Mouse (Mus musculus) testis, postnatal 14 days (tissue): ENCODE measurements around the gene Nck1.

Source experiments
- DNase-seq: peaks from one replicate; pipeline ENCODE4 v3.0.0; 2021; ENCODE audit warnings: low spot score

Gene Nck1

DNA sequence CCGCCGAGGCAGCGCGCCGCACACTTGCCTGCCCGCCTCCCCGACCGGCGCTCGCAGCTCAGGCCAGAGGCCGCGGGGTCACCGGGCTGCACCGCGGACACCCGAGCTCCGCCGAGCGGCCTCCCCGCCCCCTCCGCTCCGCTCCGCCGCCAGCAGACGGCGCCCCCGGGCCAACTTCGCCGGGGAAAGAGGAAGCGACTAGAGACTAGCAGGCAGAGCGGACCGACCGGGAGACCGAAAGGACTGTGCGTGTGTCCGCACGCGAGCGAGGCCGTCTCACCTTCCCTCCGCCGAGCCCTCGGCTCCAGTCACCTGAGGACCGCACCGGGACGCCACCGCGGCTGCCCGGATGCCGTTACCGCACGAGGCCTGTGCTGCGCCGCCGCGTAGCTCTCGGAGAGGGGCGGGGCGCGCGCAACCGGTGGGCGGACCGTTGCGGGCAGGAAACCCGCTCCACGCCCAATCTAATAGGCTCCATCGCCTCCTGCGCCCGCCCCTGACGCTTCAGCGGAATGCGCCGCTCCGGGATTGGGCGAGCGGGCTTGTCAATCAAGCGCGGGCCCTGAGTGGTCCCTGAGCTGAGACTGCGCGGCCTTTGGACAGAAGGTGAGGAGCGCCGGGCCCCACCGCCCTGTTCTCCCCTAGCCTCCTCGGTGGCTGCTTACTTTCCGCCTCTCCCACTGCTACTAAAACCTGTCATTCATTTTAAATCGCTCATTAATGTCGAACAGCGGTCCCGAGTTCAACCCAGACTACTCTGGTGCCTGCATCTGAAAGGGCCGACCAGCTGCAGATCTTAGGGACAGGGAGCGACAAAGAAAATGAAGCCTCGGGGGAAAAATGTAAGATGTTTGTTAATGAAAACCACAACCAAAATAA lies at the start of gene Nck1:
Nck1 (minus strand) TSS at position 420 of the 879 bp plus-strand sequence.
- peak; percentile 100 for DNase-seq

DNA sequence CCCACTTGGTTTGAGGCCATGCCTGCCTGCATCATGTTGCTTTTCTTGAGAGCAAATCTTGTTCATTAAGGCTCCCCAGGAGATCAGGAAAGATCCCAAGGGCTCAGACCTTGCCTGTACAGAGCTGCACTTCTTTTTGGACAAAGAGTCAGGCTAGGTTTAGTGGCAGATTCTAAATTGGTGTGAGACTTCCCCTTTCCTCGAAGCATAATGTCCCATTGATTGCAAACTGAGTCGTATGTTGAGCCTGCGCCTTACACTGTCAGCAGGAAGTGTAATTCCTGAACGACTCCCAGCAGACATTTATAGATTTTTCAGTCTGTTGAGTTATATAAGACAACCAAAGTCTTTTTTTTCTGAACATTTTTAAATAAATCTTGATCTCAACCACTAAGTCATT lies 44.5 kb upstream of the Nck1 start:
- no peak for DNase-seq

DNA sequence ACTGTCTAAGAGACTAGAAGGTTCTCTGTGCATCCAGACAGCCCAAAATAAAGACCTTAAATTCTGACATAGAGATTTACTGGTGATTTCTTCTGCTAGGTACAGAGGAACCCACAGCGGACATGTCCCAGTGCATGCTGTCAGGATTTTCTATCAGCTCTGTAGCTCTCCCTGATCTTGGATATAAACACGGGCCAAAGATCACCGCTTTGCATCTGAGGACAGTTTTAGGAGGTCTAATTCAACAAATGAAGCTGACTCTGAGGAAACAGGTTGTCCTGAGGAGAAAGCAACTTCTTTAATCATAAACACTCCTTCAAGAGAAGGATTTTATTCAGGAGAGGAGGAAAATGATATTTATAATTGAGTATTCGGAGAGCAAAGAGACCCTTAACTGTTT lies 38.1 kb upstream of the Nck1 start:
- DNase-seq = no peak

DNA sequence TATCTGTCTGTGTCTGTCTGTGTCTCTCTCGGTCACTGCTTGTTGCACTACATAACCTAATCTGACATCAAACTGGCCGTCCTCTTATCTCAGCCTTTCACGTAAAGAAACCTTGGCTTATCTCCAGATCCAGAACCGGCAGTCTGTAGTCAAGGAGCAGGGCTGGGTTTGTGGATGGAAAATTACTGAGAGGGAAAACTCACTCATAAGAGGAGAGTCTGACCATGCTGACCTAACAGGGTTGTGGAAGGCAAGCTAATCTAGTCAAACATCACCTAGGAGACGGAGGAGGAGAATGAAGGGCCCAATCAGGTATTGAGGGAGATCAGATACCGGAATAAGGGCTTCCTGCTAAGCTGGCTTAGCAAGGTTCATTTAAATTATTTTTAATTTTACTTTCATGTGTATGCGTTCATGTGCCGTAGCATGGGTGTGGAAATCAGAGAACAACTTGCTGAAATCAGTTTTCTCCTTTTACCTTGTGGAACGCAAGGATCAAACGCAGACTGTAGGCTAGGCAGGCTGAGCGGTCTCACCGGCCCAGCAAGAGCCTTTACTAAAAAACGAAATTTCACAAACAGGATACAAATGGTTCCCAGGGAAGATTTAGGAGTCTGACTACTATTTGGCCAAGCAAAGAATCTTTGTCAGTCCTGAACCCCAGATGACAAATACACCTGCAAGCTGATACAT lies 37.1 kb upstream of the Nck1 start:
- DNase-seq = no peak

DNA sequence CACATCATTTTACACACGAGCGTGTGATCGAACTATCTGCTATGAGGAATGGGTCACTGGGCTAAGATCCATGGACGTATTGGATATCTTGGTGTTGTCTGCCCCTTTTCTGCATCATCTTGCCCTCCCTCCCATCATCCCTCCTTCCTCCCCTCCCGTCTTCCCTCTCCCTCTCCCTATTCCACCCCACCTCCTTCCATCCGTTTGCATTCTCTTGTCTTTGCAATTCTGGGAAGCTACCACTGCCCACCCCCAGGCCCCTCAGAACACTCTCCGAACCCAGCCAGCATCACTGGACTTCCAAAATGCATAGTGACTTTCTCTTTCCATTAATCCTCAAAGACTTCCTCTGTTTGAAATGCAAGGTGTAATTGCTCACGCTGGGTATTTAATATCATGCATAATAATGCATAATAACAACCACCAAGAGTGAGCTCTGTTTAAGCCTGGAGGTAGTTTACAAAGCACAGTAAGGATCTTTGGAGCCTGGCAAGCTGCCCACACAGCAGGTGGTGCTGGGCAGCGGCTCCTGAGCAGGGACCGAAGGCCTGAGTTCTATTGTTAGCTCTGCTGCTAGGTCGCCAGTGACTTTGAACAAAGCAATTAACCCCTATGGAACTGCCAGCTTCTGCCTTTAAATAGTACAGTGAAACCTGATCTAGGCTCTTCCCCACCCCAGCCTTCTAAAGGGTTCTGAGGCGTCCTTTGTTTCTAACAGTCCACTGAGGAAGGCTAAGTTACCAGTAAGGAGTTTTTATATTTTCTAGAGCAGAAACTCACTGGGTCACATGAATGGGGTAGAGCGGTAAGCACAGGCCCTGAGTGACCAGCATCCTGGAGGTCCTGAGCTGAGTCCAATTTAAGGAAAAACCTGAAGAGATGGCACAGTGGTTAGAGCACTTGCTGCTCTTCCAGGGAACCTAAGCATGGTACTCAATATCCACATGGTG lies 35.9 kb upstream of the Nck1 start:
- peak; percentile 16 for DNase-seq

DNA sequence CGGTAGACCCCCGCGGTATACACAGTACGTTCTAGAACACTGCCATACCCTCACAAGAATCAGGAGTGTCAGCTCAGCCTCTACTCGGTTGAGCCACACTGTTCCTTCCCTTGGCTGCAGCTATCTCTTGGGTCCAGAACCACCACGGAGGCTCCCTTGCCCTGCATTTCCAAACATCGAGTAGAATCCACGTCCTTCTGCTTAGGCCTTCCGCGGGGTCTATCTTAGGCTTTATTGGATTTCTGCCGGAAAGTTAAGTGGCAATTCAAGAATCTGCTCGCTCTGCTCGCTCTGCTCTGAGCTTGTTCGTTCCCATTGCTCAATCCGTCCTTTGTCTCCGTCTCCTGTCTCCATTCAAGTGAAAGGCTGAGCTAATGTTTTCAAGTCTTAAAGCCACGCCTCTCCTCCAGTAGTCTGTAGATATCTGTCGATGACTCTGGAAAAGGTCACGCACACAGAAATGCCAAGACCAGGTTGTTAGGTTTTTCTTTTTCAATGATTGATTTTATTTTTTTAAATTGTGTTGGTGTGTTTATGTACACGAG lies 34.3 kb upstream of the Nck1 start:
- no peak for DNase-seq

DNA sequence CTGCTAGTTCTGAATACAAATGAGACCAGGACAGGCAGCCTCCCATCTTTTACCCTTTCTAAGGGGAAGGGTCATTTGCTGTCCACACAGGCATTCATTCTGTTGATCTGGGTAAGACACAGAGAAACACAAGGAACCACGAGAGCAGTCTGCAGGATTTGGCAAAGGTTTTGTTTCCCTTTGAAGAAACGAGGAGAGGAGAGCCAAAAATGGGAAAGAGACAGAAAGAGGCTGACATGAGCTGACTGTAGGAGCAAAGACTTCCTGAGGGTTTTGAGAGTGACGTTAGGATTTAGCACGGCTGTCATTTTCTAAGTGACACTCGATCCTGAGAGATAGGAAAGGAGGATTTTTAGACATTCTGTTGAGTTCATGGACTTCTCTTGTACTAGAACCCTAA lies 28.0 kb upstream of the Nck1 start:
- DNase-seq = no peak

DNA sequence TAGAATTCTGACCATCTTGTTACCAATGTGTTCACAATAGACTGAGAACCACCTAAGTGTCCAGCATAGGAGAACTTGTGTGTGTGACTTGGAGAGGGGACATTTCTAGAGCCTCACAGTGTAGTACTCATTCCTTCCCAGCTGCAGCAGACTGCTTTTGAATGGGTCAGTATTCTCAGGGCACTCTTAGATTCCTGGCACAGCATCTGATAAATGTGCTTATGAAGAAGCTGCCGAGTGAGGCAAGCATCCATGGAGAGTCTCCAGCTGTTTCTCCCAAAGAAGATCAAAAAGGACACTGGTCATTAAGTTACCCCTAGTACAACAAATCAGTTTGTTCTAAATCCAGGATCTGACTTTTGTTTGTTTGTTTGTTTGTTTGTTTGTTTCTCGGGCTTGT lies 27.4 kb upstream of the Nck1 start:
- no peak for DNase-seq

DNA sequence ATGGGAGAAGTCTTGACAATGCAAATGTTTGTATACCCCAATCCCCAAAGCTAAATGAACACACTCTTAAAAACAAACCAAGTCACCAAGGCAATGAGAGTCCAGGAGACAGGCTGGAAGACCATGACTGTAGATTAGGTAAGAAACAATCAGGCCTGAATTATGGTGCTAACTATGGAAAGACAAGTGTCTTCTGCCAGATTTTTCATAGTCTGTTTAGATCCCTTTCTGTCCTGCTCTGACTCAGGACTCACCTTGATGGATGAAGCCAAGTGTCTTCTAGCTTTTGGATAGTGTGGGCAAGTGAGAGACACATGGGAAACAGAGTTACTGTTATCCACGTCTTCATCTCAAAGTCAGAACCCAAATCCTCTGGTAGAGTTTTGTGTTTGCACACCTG lies 25.6 kb upstream of the Nck1 start:
- no peak for DNase-seq

DNA sequence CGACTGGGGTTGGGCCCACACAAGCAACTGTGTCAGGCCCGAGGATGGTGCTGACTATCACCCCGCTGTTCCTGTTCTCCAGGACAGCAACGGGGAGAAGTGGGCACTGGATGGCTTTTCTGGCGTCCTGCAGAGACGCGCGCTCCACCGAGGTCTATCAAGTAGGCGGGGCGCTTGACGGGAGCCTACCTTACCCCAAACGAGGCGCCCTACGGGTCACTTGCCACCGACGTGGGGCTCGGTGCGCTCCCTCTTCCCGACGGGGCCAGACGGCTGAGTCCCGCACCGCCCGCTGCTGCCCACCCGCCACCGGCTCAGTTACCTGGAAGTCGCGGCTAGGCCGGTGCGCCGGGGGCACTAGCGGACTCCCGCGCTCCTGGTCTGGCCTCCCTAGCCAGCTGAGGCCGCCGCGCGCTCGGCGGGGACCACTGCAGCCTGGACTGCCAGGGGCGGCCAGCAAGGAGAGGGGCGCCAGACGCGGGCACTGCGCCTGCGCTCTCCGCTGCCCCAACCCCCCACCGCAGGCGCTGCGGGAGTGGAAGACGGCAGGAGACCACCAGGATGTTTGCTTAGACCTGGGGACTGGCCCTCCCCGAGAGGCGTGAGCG lies 24.8 kb upstream of the Nck1 start, which contains the start of gene Slc35g2:
Slc35g2 (minus strand) TSS at position 465 of the 608 bp plus-strand sequence.
- peak; percentile 40 for DNase-seq

DNA sequence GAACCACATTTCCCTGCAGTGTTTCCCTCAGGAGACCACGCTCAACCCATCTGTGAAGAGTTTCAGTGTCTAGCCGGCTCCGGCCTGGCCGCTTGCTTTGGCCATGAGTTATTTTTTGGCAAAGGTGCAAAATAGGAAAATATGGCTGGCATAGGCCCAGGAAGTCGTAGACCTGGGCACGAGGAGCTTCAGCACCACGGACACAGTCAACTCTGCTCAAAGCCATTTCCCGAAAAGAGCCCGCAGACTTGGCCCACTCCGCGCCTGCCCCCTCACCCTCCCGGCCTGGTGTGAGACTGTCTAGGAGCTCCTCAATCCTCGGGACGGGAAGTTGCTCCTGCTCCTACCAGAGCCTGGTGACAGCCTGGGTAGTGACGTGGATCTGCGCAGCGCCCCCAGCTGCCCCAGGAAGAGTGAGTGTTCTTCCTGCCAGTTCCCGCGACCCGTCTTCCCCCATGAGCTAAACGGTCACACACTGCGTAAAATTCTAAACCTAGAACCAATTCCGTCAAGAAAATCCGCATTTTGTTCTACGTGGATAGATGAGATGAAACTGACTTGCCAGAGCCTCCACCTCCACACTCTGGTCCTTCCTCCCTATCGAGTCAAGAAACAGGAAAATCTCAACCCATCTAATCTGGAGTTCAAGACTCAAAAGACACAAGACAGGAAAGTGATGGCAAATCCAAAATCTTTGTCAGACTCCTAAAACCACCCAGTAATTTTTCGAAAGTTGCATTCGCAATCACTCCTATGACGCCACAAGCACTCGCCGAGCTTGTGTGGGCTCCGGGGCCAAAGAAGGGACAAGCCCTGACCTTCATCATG lies 24.1 kb upstream of the Nck1 start:
- peak; percentile 22 for DNase-seq

DNA sequence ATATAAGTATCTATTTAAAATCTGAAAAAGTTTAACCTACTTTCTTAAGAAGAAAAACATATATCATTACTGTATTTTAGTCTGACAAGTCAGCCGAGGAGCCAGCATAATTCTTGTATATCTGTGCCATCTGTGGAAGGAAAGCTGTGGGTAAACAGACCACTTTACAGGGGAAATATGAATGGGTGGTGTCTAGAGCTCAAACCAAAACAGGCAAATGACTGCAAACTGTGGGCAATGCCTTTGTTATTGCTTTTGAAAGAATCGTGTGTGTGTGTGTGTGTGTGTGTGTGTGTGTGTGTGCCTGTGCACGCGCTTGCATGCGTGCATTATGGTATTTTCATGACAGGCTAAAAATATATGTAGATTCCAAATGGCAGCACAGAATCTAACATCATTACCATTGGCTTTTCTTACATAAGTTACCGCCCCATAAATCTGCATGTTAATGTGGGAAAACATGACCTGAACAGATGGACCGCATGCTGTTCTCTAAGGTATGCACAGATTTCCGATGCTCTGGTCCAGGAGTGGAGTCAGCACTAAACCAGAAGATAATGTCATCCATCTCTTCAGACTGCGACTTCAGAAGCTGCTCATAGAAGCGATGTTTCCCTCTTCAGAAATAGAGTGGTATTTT lies 14.4 kb upstream of the Nck1 start:
- no peak for DNase-seq

DNA sequence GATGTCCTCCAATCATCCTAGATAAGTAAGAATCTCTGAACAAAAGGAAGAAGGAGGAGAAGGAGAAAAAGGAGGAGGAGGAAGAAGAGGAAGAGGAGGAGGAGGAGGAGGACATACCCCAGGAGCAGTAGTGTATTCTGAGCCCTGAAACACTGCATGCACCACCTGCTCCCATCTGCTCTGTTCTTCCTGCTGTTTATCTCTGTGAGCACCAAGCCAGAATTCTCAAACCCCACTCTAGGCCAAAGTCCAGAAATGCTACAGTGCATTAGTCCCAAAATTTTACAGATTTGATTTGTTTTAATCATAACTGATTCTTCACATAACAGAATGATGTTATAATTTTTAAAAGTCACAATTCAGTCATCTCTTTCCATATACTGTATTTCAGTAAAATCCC lies 13.1 kb upstream of the Nck1 start:
- no peak for DNase-seq

DNA sequence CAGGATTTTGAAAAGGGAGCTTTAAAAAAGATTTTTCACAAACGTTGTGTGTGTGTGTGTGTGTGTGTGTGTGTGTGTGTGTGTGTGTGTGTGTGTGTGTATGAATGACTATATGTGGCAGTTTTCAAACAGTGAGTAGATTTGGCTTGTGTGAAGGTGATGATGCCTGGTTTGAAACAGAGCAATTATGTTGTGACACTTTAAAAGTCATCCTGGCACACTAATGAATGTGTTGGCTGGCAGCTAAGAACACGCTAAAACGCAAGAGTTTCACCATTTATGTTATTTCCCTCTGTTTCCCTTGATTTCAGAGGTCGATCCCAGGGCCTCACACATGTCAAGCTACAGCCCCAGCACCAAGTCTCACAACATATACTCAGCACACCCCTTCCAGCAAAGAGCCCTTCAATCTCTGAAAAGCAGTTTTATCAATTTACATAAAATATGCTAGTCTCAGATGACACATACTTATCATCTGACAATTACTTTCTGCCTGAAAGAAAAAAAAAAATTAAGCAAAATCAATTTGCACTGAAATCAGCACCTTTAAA lies 12.2 kb upstream of the Nck1 start:
- no peak for DNase-seq

DNA sequence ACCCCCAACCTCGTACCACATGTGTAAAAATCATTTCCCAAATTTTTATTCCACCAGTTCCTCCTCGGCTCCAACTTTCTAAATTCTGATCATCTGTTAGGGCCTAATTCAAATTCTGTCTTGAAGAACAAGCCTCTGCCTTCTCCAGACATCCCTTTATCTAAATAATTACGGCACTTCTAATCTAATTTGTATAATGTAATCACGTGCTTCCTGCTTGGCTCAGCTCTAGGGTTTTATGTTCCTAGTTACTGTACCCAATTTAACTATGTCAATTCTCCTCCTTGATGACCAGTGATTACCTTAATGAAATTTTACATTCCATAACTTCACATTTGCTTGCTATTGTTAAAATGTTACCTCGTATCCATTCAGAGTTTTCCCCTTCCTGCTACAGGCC lies 9.8 kb upstream of the Nck1 start:
- DNase-seq = no peak

DNA sequence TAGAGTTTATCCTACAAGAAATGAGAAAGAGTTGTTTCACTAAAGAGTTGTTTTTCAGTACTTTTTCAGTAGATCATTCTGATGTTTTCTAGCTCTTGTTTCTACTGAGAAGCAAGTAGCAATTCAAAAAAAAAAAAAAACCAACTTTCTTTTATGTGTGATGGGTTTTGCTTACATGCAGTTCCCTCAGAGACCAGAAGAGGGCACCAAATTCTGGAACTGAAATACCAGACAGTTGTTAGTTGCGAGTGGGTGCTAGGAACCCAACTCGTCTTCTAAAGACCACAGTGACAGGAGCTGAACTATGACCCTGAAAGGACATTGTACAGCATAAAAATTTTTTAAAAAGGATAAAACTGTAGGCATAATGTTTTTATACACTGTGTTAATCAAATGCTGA lies 2.4 kb upstream of the Nck1 start:
- peak; percentile 19 for DNase-seq

DNA sequence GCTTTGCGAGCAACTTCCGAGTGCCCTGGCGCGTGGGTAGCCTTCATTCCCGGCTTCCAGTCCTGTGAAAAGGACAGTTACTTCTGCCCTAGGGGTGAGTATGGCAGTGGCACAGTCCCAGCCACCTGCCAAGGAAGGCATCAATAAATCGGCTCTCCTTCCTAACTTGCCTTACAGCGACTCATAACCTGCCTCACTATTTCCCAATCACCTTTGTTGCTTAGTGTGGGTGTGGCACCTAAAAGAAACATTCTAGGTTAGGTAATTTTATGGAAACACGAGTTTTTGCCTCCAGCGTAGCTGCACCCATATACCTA lies 618 bp upstream of the Nck1 start:
- DNase-seq = no peak

DNA sequence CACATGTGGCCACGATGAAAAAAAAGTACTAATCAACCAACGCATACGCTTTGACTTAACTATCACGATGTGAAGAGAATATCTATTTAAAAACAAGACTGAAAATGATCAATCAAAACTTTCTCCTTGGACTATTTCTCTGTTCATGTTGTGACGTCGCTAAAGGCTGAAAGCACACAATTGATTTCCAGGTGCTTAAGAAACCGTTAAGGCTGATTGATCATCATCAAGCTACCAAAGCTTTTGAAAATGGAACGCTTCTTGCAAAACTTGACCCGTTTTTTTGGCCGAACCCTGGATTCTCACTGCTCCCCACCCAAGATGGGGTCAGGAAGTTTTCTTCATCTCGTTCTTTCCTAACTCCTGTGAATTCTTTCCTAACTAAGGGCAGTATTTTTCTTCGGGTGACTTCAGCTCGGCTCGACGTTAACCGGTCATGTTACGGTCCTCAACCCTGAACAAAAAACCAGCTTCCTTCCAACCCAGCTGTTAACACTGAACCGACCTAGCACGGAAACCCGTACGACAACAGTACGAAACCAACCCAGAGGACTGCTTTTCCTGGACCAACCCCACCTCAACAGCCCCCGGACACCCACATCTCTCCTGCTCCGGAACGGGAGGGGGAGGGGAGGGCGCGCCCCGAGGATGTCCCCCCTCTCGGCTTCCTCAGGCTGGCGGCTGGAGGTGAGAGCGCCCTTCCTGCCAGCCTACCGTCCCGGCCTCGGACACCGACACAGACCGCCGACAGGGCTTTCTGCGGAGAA lies 803 bp downstream of the Nck1 start:
- DNase-seq = no peak

DNA sequence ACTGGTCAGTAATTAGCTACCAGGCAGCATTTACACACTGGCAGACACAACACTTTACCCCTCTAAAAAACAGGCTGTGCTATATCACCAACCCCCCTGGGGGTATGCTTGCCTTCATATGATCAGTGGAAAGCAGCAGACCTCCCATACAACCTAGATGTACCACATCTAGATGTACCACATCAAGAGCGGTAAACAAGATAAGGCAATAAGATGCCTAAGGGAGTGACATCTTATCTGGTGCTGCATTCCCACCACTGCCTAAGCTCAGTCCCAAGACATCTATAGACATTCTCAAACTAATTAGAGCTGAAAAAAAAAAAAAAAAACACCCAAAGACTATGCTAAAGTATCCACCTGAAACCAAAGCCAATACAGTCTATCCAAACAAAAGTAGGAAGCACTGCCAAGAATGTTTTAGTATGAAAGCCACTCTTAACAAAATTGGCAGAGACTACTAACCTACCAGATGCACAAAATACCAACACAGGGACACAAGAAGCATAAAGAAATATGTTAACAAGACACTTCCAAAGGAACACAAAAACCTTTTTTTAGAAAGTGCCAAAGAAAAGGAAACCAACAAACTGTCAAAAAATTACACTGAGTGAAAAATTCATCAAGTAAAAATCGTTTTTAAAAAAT lies 10.2 kb downstream of the Nck1 start:
- no peak for DNase-seq
